Mouse (Mus musculus): ENCODE measurements around the gene Pex14. TPM values are rescaled to one million over a fixed set of nuclear protein-coding genes. Genes with fewer than 3 reads are reported as not detected.

The Pex14 gene
- polyA plus RNA-seq, 1 experiment, result not detected

DNA sequence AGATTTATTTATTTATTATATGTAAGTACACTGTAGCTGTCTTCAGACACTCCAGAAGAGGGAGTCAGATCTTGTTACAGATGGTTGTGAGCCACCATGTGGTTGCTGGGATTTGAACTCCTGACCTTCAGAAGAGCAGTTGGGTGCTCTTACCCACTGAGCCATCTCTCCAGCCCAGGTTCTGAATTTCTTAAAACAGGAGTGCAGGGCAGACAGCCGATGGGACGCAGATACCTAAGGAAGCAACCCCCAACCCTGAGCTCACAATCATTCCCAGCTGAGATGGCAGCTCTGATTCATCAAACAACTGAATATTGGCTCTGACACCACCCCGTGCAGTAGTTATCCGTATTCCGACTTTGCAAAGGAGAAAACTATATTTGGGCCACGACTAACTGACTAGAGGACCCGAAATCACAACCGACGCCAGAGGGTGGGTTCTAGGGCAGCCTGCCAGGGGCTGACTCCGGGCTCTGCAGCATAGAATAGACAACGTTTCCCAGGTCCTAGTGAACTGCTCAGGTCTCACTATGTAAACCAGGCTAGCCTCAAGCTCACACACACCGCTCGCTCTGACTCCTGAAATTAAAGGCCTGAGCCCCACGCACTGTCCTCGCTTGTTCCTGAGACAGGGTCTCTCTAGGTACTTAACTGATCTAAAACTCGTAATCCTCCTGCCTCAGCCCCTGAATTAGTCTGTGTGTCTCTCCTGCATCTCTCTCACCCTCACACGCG lies 36.6 kb upstream of the Pex14 start:
- 44% methylated on average over 18 of the region's 18 CpGs for WGBS
- no peak overlapping the region for H3K27ac ChIP-seq (ENCODE audit: insufficient read depth, low read depth, low read length)
- no peak overlapping the region for H3K4me3 ChIP-seq (ENCODE audit: insufficient read depth, low read depth, low read length)

DNA sequence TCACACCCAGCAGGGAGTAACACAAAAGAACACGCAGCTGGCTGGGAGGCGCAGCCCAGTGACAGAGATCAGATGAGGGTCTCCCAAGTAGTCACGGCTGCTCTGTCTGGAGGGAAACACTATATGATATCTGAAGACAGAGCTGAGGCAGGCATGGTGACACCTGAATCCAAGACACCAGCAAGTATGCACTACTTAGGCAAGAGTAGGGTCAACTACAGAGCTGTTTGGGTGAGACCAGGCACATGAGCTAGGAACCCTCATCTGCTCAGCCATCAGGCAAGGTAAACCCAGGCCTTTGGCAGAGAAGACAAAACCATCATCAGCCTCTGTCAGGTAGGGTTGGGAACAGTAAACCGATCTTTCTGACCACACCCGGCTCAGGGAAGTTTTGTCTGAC lies 33.7 kb upstream of the Pex14 start:
- TF ChIP-seq POLR2A (IDR thresholded peaks at IDR 0.05; ENCODE audit: insufficient read depth, low read depth, low read length) (no peak), CTCF (IDR thresholded peaks at IDR 0.05; ENCODE audit: insufficient read depth, low read depth, low read length) (no peak)
- Histone ChIP-seq H3K4me3 (ENCODE audit: insufficient read depth, low read depth, low read length) (no peak overlapping the region), H3K4me1 (ENCODE audit: control insufficient read depth, insufficient read depth, low read length) (peaks cover 7% of the 10 kb centered on the region), H3K27ac (ENCODE audit: insufficient read depth, low read depth, low read length) (no peak overlapping the region)
- WGBS, result 83% methylated on average over 5 of the region's 5 CpGs

More for the DNA sequence above, 36.6 kb upstream of the Pex14 start:
- peaks cover 4% of the 10 kb centered on the region; the same call in 1 of the 2 replicates for H3K4me1 ChIP-seq (ENCODE audit: control insufficient read depth, insufficient read depth, low read length)
- TF ChIP-seq CTCF (IDR thresholded peaks at IDR 0.05; ENCODE audit: insufficient read depth, low read depth, low read length) (no peak), POLR2A (IDR thresholded peaks at IDR 0.05; ENCODE audit: insufficient read depth, low read depth, low read length) (no peak)

DNA sequence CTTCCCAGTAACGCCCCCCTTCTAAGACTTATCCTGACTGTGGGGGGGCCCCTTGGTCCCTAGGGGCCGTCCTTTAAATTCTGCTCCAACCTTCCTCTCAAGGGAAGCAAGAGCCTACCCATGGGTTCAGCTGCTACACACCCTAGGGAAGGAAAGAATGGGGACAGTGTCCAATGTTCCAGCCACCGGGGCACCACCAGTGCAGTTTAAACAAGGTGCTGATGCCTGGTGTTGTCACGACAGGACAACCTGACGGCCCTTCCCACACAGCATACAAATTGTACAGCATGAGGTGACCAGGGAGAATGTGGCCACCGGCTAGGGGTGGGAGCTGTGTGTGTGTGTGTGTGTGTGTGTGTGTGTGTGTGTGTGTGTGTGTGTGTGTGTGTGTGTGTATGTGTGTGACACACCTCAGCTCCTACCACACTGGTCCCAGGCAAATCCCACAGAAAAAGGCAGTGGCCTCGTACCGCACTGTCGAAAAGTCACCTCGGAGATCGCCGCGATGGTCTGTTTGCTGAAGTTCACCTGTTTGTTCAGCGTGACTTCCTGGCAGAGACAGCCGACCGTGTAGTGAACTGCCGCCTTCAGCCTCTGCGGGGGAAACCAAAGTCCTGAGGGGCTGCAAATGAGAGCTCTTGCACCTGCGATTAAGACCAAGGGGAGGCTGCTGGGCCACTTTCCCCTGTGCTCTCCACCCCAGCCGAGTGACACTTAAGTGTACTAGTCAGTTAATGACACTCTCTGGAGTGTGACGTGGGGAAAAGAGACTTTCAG lies 32.3 kb upstream of the Pex14 start:
- WGBS, result 91% methylated on average over 21 of the region's 21 CpGs
- TF ChIP-seq CTCF (IDR thresholded peaks at IDR 0.05; ENCODE audit: insufficient read depth, low read depth, low read length), result no peak
- no peak for TF ChIP-seq POLR2A (IDR thresholded peaks at IDR 0.05; ENCODE audit: insufficient read depth, low read depth, low read length)

GRCm38 (mm10) chr4:149131021-149131752 lies 31.5 kb upstream of the Pex14 start:
- Histone ChIP-seq H3K4me3 (ENCODE audit: insufficient read depth, low read depth, low read length) (no peak overlapping the region), H3K27ac (ENCODE audit: insufficient read depth, low read depth, low read length) (no peak overlapping the region), H3K4me1 (ENCODE audit: control insufficient read depth, insufficient read depth, low read length) (peaks cover 23% of the 10 kb centered on the region)
- 90% methylated on average over 23 of the region's 23 CpGs for WGBS
- TF ChIP-seq POLR2A (IDR thresholded peaks at IDR 0.05; ENCODE audit: insufficient read depth, low read depth, low read length) (no peak), CTCF (IDR thresholded peaks at IDR 0.05; ENCODE audit: insufficient read depth, low read depth, low read length) (no peak)

More for the DNA sequence above, 32.3 kb upstream of the Pex14 start:
- H3K4me3 ChIP-seq (ENCODE audit: insufficient read depth, low read depth, low read length), result no peak overlapping the region
- no peak overlapping the region for H3K27ac ChIP-seq (ENCODE audit: insufficient read depth, low read depth, low read length)
- peaks cover 21% of the 10 kb centered on the region for H3K4me1 ChIP-seq (ENCODE audit: control insufficient read depth, insufficient read depth, low read length)

- peaks cover 29% of the 10 kb centered on the region for H3K4me1 ChIP-seq (ENCODE audit: control insufficient read depth, insufficient read depth, low read length)
- H3K27ac ChIP-seq (ENCODE audit: insufficient read depth, low read depth, low read length), result no peak overlapping the region
- no peak overlapping the region for H3K4me3 ChIP-seq (ENCODE audit: insufficient read depth, low read depth, low read length)
- WGBS, result 78% methylated on average over 18 of the region's 18 CpGs
- TF ChIP-seq POLR2A (IDR thresholded peaks at IDR 0.05; ENCODE audit: insufficient read depth, low read depth, low read length), result no peak
- TF ChIP-seq CTCF (IDR thresholded peaks at IDR 0.05; ENCODE audit: insufficient read depth, low read depth, low read length), result no peak
Measured at GRCm38 (mm10) chr4:149128467-149128866, 28.8 kb upstream of the Pex14 start.

DNA sequence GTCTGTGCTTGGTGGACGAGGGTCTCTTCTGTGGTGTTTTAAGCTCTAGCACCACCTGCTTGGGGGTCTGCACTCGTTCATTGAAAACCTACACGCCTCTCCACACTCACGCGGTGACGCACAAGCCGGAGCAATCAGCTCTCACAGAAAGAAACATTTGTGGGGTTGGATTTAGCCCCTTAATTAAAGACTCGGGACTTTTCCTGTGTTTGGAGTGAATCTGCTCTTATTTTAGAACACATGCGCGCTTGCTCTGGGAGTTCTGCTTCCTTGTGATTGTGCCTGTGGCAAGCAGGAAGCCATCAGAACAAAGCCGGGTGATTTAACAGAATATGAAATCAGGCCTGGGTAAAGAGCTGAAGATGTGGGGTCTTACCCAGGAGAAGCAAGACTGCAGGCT lies 27.0 kb upstream of the Pex14 start, which contains the start of gene Cort:
Gene Cort, minus strand, starts transcription at position 101 of the 400 bp plus-strand sequence.
- no peak for TF ChIP-seq CTCF (IDR thresholded peaks at IDR 0.05; ENCODE audit: insufficient read depth, low read depth, low read length)
- TF ChIP-seq POLR2A (IDR thresholded peaks at IDR 0.05; ENCODE audit: insufficient read depth, low read depth, low read length), result no peak
- 32% methylated on average over 11 of the region's 11 CpGs for WGBS

DNA sequence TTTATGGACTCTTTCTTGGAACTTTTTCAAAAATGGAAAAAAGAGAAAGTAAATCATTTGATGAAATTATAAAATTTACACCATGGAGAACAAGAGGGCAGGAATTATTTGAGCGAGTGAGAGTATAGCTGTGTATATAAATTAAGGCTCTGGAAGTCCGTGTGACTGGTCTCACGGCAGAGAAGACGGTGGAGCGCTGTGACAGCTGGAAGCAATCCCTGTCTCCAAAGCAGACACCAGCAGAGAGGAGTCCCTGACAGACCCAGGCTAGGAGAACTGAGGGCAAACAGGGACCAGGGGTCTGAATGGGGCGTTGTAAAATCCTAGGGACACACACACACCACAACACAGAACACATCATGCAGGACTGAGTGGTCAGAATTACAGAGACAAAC lies 26.4 kb upstream of the Pex14 start:
- peaks cover 29% of the 10 kb centered on the region for H3K4me1 ChIP-seq (ENCODE audit: control insufficient read depth, insufficient read depth, low read length)
- TF ChIP-seq POLR2A (IDR thresholded peaks at IDR 0.05; ENCODE audit: insufficient read depth, low read depth, low read length) (no peak), CTCF (IDR thresholded peaks at IDR 0.05; ENCODE audit: insufficient read depth, low read depth, low read length) (no peak)
- H3K27ac ChIP-seq (ENCODE audit: insufficient read depth, low read depth, low read length), result 0 out of 2 replicates have a peak overlapping the region, but pooled peaks have one; percentile 17
- 63% methylated on average over 6 of the region's 6 CpGs for WGBS
- H3K4me3 ChIP-seq (ENCODE audit: insufficient read depth, low read depth, low read length), result peak overlapping the region; percentile 16

More for the DNA sequence above, 27.0 kb upstream of the Pex14 start, which contains the start of gene Cort:
- peaks cover 29% of the 10 kb centered on the region for H3K4me1 ChIP-seq (ENCODE audit: control insufficient read depth, insufficient read depth, low read length)
- H3K27ac ChIP-seq (ENCODE audit: insufficient read depth, low read depth, low read length), result peak within 1 kb of the TSS; percentile 75
- peak within 1 kb of the TSS; percentile 16 for H3K4me3 ChIP-seq (ENCODE audit: insufficient read depth, low read depth, low read length)

- Histone ChIP-seq H3K4me3 (ENCODE audit: insufficient read depth, low read depth, low read length) (no peak overlapping the region), H3K4me1 (ENCODE audit: control insufficient read depth, insufficient read depth, low read length) (peaks cover 29% of the 10 kb centered on the region), H3K27ac (ENCODE audit: insufficient read depth, low read depth, low read length) (no peak overlapping the region)
- 49% methylated on average over 11 of the region's 11 CpGs for WGBS
- TF ChIP-seq CTCF (IDR thresholded peaks at IDR 0.05; ENCODE audit: insufficient read depth, low read depth, low read length) (no peak), POLR2A (IDR thresholded peaks at IDR 0.05; ENCODE audit: insufficient read depth, low read depth, low read length) (no peak)
Measured at GRCm38 (mm10) chr4:149125341-149126114, 25.9 kb upstream of the Pex14 start.
